Mouse (Mus musculus) bone marrow, adult 2 months (tissue): ENCODE data around the gene Rassf5.

Experiments
- CTCF ChIP-seq: fragments of 200-500 bp; IDR thresholded peaks from 2 replicates; pipeline ENCODE4 v1.5.1; 2011; ENCODE audit warnings: low read length, control low read depth; ENCODE audit not compliant: control insufficient read depth, insufficient read depth
- POLR2A ChIP-seq: fragments of 200-500 bp; IDR thresholded peaks from 2 replicates; pipeline ENCODE4 v1.6.1; 2011; ENCODE audit warnings: low read depth, mild to moderate bottlenecking, control low read depth, low read length, borderline replicate concordance; ENCODE audit not compliant: control insufficient read depth

DNA sequence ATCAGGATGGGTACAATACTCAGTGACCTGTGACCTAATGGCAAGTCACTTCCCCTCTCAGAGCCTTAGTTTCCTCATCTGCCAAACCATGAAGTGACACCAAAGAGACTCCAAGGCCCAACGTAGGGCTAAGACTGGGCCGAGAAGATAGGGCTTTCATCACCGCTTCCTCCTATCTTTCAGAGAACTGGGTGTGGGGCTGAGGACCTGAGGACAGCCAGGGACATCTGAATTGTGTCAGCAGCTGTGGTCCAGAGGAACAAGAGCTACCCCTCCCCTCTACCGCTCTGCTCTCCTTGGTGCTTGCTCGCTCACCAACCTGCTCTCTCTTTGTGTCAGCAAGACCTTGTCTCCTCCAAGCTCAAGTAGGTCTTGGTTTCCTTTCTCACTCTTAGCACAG, 56.4 kb downstream of the Rassf5 start:
- TF ChIP-seq CTCF: no peak
- no peak for TF ChIP-seq POLR2A
